Mouse (Mus musculus) MEL (cell line): ENCODE measurements at regions not wholly inside any gene's neighbourhood (a gene's known extent, or its start where the extent isn't known, plus 50 kb on each side); places are given as distances from the start of the nearest gene placed in this dataset.

Experiments used
- BHLHE40 ChIP-seq: IDR thresholded peaks from 2 replicates; pipeline ENCODE4 v1.6.1; 2012; ENCODE audit warnings: low read depth, mild to moderate bottlenecking, inconsistent platforms, low read length, improper control_type of control experiment, borderline replicate concordance
- CTCF ChIP-seq, 3 experiments: IDR thresholded peaks in 2 of 3; conservative IDR thresholded peaks in 1 of 3; 2 replicates each; pipeline ENCODE4 v1.5.1; 2011 to 2012; ENCODE audit warnings: low read length in 3 of 3, low read depth in 2 of 3, mild to moderate bottlenecking in 2 of 3, improper control_type of control experiment in 1 of 3, inconsistent platforms in 1 of 3, mixed read lengths in 1 of 3, moderate library complexity in 1 of 3; ENCODE audit not compliant: control insufficient read depth in 1 of 3, insufficient read depth in 1 of 3, poor library complexity in 1 of 3, severe bottlenecking in 1 of 3
- EP300 ChIP-seq, 2 experiments: IDR thresholded peaks; 2 replicates each; pipeline ENCODE4 v1.6.1; 2011; ENCODE audit warnings: improper control_type of control experiment in 2 of 2, low read length in 2 of 2, low read depth in 1 of 2, mild to moderate bottlenecking in 1 of 2
- GABPA ChIP-seq: IDR thresholded peaks from 2 replicates; pipeline ENCODE4 v1.6.1; 2012; ENCODE audit warnings: low read depth, mild to moderate bottlenecking, inconsistent platforms, low read length, improper control_type of control experiment, moderate library complexity
- JUND ChIP-seq: IDR thresholded peaks from 2 replicates; pipeline ENCODE4 v1.6.1; 2011; ENCODE audit warnings: low read depth, mild to moderate bottlenecking, improper control_type of control experiment, low read length
- MAFK ChIP-seq: IDR thresholded peaks from 2 replicates; pipeline ENCODE4 v1.6.1; 2011; ENCODE audit warnings: low read depth, mild to moderate bottlenecking, low read length, improper control_type of control experiment, borderline replicate concordance
- POLR2A ChIP-seq, 2 experiments: IDR thresholded peaks; 2 replicates each; pipeline ENCODE4 v1.6.1; 2011 to 2012; ENCODE audit warnings: low read length in 2 of 2, mild to moderate bottlenecking in 2 of 2, control low read depth in 1 of 2, improper control_type of control experiment in 1 of 2, low read depth in 1 of 2, moderate library complexity in 1 of 2; ENCODE audit not compliant: control insufficient read depth in 1 of 2, insufficient read depth in 1 of 2, poor library complexity in 1 of 2
- UBTF ChIP-seq: IDR thresholded peaks from 2 replicates; pipeline ENCODE4 v1.6.1; 2012; ENCODE audit warnings: low read depth, mild to moderate bottlenecking, inconsistent platforms, low read length, improper control_type of control experiment, moderate library complexity, borderline replicate concordance; ENCODE audit not compliant: insufficient read depth
- USF1 ChIP-seq: IDR thresholded peaks from 2 replicates; pipeline ENCODE4 v1.6.1; 2014; ENCODE audit warnings: low read depth, mild to moderate bottlenecking, inconsistent platforms, low read length, improper control_type of control experiment, moderate library complexity
- USF2 ChIP-seq, 2 experiments: IDR thresholded peaks; 2 replicates each; pipeline ENCODE4 v1.6.1; 2011 to 2012; ENCODE audit warnings: improper control_type of control experiment in 2 of 2, low read length in 2 of 2, borderline replicate concordance in 1 of 2, inconsistent platforms in 1 of 2, low read depth in 1 of 2, mild to moderate bottlenecking in 1 of 2; ENCODE audit not compliant: insufficient read depth in 1 of 2
- ZNF384 ChIP-seq: IDR thresholded peaks from 2 replicates; pipeline ENCODE4 v1.6.1; 2012; ENCODE audit warnings: low read depth, mild to moderate bottlenecking, inconsistent platforms, low read length, improper control_type of control experiment

DNA sequence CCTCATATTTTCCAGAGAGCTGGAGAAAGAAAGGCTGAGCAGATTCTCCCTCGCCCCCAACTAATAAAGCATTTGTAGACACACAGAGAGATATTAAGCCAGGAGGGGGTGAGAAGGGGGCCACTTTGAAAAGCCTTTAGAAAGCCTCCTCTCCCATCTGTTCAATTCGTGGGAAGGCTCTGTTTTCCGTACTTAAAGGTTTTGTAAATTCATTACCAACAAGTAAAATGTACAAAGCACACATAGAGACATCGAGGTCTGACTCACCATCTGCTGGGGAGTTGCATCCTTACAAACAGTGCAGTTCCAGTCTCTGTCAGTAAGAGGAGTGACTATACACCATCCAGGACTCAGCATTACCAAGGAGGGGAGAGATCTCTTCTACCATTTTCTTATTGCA lies 929.7 kb downstream of the Gm9195 start:
- TF ChIP-seq UBTF, result no peak
- no peak for TF ChIP-seq POLR2A (IDR thresholded peaks at IDR 0.05; ENCODE audit: control insufficient read depth in 1 of 2, insufficient read depth in 1 of 2, low read depth in 1 of 2, low read length in 2 of 2, poor library complexity in 1 of 2)
- no peak for TF ChIP-seq CTCF (IDR thresholded peaks at IDR 0.05 in 2 of 3, conservative IDR thresholded peaks at IDR 0.05 in 1 of 3; ENCODE audit: control insufficient read depth in 1 of 3, insufficient read depth in 1 of 3, low read depth in 2 of 3, low read length in 3 of 3, poor library complexity in 1 of 3, severe bottlenecking in 1 of 3)
- TF ChIP-seq JUND, result no peak
- no peak for TF ChIP-seq ZNF384
- TF ChIP-seq MAFK, result no peak
- TF ChIP-seq GABPA, result no peak
- no peak for TF ChIP-seq BHLHE40
- no peak for TF ChIP-seq EP300 (IDR thresholded peaks at IDR 0.05; ENCODE audit: low read depth in 1 of 2, low read length in 2 of 2)
- no peak for TF ChIP-seq USF2 (IDR thresholded peaks at IDR 0.05; ENCODE audit: borderline replicate concordance in 1 of 2, insufficient read depth in 1 of 2, low read depth in 1 of 2, low read length in 2 of 2)
- no peak for TF ChIP-seq USF1
